Mouse (Mus musculus) gastrocnemius, postnatal 25 days (tissue): ENCODE measurements around the gene Mindy3. TPM values are rescaled to one million over a fixed set of nuclear protein-coding genes. Genes with fewer than 3 reads are reported as not detected.
A peak's percentile ranks its signal among the peaks of the same experiment; 100 is the strongest.

ENCODE experiments used
- DNase-seq: peaks from one replicate; pipeline ENCODE4 v3.0.0; 2022
- total RNA-seq, 2 experiments: library from RNA; stranded (reverse); gene quantifications; 1 replicate in 1 of 2; 2 replicates in 1 of 2; pipeline ENCODE4 v1.2.3; 2021

Gene Mindy3
- total RNA-seq, 2 experiments from 2014 or later = 8.1 to 11.6 TPM

- no peak for DNase-seq
These were observed 47.9 kb downstream of the Mindy3 start for GRCm38 (mm10) chr2:12371401-12371800.

DNA sequence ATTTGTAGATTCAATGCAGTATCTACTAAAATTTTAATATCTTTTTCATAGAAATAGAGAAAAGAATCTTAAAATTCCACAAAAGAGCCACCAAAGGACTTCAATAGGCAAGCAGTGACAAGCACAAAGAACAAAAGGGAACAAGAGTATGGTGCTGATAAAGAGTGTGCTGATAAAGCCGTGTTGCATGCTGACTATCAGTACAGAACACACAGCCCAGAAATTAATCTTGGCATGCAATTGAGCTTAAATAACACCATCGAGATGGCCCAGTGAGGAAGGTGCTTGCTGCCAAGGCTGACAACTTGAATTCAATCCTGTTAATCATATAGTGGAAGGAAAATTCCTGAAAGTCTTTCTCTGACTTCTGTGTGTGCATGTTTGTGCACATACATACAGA is 50.8 kb downstream of the Mindy3 start:
- DNase-seq = no peak

DNA sequence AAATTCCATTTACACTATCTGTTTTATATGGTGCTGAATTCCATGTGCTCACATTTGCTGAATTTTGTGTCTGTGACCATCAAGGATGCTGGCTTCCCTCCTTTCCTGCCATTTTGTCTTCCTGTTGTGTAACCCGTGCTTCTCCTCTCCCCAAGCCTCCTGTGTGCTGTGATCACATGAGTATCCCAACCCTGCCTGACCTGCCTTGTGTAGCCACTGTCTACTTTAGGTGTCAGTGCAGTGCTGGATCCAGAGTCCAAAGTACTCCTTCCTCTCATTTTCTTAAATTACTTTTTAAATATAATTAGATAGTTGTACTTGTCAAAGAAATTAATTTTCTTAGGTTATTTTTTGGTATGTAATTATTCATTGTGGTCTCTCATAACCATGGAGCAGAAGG is 51.3 kb downstream of the Mindy3 start:
- no peak for DNase-seq

GRCm38 (mm10) chr2:12361310-12361709 is 58.0 kb downstream of the Mindy3 start:
- DNase-seq = no peak

DNA sequence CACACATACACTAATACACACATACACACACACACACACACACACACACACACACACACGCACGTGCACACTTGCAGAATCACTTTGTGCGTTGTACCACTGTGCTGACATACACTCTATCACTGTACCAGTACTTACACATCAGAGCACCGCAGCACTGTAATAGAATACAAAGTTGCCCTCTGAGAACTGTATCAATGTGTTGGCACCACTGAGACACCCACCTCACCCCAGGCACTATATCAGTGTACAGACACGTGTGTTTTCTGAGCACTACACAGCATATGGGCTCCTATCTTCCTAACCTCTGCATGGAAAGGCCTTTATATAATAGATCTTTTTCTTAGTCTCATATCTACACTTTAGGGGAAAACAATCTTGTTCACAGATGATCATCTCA is 64.4 kb downstream of the Mindy3 start:
- DNase-seq = no peak

DNA sequence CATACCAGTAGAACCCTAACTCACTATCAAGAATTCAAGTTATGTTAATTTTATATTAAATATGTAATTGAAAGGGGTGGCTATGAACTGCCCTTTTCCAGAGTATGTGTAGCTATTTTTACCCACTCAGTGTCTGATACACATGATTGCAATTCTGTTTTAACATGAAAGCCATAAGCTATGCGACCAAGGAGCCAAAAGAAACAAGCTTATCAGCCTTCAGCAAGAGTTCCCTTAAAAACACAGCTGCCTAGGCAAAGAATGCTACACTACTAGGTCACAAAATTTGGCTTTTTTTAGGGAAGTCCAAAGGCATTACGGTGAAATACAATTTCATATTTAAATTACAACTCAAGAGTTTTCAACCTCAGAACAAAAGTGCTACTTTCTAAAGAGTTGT is 70.4 kb downstream of the Mindy3 start:
- no peak for DNase-seq

- no peak for DNase-seq
These were observed 87.3 kb downstream of the Mindy3 start for GRCm38 (mm10) chr2:12331962-12332361.

DNA sequence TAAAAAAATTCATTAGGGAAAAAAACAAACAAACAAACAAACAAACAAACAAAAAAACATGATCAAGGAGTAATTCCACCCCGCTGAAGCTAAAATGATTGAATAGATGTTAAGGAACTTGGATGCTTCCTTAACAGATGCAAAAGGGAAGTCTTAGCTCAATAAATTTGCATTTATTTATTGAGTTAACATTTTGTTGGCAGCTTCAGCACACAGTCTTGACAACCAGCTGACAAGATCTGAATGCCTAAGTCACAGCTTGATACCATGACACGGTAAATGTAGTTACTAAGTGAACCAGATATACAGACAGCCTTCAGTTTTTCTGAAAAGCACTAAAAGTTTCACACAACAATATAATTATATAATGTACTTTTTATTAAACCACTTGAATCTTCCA is 89.7 kb downstream of the Mindy3 start:
- no peak for DNase-seq

GRCm38 (mm10) chr2:12329068-12329407 is 90.2 kb downstream of the Mindy3 start:
- DNase-seq = no peak

DNA sequence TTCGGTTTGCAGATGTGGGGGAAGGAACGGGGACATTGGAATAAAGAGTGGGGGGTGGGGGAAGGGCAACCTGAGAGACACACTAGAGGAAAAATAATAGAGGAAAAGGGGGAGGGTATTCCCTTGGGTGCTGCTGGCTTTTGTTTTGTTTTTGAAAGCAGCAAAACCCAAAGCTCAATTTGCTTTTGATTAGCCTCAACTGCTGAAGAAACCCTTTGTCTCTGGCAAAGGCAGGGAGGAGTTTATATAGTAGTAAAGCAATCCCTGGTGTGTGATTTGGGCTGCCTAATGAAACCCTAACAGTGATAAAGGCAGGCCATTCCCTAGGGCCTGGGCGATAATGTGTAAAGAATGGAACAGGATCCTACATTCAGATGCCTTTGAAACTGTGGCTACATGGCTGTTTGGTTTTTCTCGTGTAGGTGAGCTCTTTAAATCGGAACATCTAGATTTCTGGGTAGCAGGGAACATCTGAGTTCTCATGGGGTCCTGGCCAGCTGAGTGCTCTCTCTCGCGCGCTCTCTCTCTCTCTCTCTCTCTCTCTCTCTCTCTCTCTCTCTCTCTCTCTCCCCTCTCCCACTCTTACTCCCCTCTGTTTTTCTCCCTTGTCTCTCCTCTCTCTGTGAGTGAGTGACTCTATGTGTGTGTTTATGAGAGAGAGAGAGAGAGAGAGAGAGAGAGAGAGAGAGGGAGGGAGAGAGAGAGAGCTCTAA is 90.8 kb downstream of the Mindy3 start:
- no peak for DNase-seq

GRCm38 (mm10) chr2:12327691-12328354 is 91.4 kb downstream of the Mindy3 start:
- no peak for DNase-seq

- no peak for DNase-seq
These were observed 92.1 kb downstream of the Mindy3 start for GRCm38 (mm10) chr2:12327216-12327615.

DNA sequence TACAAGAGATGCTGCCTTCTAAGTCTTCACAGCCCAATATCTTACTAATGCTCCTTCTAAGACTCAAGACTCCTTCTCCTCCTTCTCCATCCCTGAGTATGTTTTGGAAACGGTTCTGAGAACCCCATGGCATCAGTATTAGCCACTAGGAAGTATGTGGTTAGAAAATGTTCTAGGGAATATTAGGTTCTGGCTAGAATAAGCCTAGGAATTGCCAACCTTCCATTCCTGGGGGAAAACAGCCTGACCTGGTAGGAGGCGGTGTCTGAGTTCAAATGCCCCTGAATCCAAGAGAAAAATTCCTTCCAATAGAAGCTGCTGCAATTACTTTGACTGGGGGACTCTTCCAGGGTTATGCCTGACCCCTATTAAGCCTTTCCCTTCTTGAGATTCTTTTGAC is 93.4 kb downstream of the Mindy3 start:
- DNase-seq = peak; percentile 12

DNA sequence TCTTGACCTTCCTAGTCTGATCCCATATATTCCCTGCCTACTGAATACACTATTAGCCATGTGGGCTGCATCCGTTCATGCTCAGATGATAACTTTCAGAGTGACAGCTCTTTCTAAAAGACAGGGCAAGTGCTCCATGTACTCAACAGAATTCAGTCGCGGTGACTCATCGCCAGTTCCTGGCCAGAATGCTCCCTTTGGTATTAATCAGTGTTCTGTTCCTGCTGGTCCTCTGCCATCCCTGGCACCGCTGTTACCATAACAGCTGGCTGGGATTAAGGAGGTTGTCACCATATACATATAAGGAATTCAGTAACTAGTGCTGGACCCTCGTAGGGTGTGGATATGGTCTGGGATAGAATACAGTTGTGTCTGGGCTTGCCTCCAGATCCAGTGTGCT is 93.9 kb downstream of the Mindy3 start:
- DNase-seq = peak; percentile 77

DNA sequence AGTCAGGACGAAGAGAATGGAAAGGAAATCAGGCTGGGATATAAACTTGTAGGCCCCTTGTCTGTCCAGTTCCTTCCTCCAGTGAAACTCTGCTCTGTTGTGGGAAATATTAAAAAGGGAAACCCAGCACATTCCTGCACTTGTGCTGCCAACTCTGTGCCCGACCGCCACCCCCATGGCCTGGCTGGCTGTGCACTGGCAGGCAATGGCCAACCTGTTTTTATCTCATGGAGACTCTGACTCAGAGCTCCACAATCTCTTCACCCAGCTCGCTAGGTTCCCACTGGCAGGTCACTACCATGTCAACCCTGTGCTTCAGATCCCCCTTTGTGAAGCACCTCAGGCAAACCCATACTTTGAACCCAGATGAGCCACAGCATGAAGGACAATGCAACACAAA is 98.4 kb downstream of the Mindy3 start:
- no peak for DNase-seq

GRCm38 (mm10) chr2:12318715-12319114 is 100.6 kb downstream of the Mindy3 start:
- no peak for DNase-seq

- DNase-seq = peak; percentile 20
These were observed 101.2 kb downstream of the Mindy3 start for GRCm38 (mm10) chr2:12318036-12318435.

- peak; percentile 19 for DNase-seq
These were observed 101.9 kb downstream of the Mindy3 start for GRCm38 (mm10) chr2:12317343-12317742.

DNA sequence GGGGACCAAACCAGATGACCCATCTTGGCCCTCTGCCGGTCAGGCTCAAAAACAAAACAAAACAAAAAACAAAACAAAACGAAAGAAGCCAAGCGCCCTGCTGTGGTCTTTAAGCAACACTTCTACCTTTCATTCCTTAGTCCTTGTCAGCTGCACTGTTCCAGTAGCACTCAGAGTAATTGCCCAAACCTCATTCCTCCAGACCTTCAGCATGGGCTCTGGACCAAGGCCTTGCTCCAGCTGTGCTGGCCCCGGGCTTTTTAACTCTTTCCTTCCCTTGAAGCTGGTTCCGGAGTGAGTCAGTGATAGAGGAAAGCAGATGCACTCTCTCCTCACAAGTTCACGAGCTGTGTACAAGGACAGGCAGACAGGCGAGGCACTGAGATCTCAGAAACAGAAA is 102.9 kb downstream of the Mindy3 start:
- peak; percentile 57 for DNase-seq

DNA sequence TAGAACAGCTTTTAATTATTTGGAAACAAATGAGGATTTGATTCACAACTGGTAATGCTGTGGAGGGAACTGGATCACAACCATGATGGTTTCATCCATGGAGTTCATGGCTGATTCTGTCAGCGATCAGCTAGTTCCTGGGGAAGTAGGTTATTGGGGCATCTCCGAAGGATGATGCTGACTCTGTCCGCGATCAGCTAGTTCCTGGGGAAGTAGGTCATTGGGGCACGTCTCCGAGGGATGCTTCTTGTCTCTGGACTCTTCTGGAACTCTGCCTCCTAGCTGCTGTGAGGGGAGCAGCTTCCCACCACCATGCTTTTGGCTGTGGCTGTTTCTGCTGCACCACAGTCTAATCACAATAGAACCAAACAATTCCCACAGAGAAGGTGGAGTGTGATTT is 105.2 kb downstream of the Mindy3 start:
- no peak for DNase-seq

DNA sequence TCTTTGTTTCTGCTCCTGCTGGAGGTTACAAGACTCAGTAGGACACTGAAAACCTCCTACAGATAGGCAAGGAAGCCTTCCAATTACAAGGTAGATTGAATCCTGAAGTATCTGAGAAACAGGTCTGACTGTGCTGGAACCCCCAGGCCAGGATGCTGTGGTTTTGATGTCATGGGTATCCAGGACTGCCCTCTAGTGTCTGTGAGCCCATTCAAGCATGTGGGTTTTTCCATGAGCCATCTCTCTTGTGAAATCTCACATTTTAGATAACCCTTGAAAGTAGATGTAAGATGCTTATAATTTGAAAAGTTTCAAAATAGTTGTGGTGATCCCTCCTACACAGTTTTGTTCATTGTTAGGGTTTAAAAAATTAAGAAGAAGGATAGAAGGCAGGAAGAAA is 110.8 kb downstream of the Mindy3 start:
- no peak for DNase-seq

GRCm38 (mm10) chr2:12307311-12307710 is 112.0 kb downstream of the Mindy3 start:
- DNase-seq = peak; percentile 25

DNA sequence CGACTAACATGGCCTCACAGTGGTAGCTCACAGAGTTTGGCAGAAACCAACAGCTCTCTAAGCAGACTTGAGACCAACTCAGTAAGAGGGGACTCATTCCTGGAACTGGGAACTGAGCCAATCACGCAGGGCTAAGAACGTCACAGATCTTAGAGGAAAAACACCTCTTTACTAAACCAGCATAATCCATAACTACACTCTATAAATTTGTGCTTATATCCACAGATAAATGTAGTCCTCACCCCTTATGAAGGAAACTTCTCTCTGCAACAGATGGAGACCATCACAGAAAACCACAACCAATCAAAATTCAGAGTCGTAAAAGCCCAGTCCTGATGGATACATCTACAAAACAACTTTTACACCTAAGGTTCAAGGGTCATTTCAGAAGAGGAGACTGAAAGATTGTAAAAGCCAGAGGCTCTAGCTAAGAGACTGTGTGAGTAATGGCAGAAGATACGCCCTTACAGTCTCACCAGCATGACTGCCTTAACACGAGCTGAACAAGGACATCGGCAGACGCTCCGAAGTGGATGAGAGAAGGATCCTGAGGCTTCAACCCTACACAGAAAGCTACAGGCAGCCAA is 114.1 kb downstream of the Mindy3 start:
- DNase-seq = no peak
